Mouse (Mus musculus) embryonic facial prominence, embryonic 12.5 days (tissue): ENCODE results near the gene Msh5. TPM values are rescaled to one million over a fixed set of nuclear protein-coding genes. Genes with fewer than 3 reads are reported as not detected.
A peak's percentile ranks its signal among the peaks of the same experiment; 100 is the strongest.

Source experiments
- ATAC-seq: fragments of 200-750 bp; cut with Nextera tagmentation; 2 replicates; pipeline ENCODE4 v1.8.0; 2017; ENCODE audit not compliant: insufficient number of reproducible peaks, insufficient read depth, low FRiP score, low TSS enrichment
- H3K27ac ChIP-seq: fragments of 300-500 bp; sonication (generic); 2 replicates; pipeline ENCODE4 v1.5.1; 2016; ENCODE audit warnings: mild to moderate bottlenecking
- H3K27me3 ChIP-seq: fragments of 300-500 bp; sonication (generic); 2 replicates; pipeline ENCODE4 v1.6.1; 2016; ENCODE audit warnings: mild to moderate bottlenecking, moderate library complexity
- H3K36me3 ChIP-seq: fragments of 300-500 bp; sonication (generic); 2 replicates; pipeline ENCODE4 v1.6.1; 2016; ENCODE audit warnings: mild to moderate bottlenecking
- H3K4me1 ChIP-seq: fragments of 300-500 bp; sonication (generic); 2 replicates; pipeline ENCODE4 v1.6.1; 2016
- H3K4me2 ChIP-seq: fragments of 300-500 bp; sonication (generic); replicated peaks from 2 replicates; pipeline ENCODE4 v1.6.1; 2016; ENCODE audit warnings: mild to moderate bottlenecking, moderate library complexity
- H3K4me3 ChIP-seq: fragments of 300-500 bp; sonication (generic); 2 replicates; pipeline ENCODE4 v1.5.1; 2016; ENCODE audit warnings: mild to moderate bottlenecking
- H3K9ac ChIP-seq: fragments of 300-500 bp; sonication (generic); 2 replicates; pipeline ENCODE4 v1.6.1; 2016; ENCODE audit warnings: mild to moderate bottlenecking, moderate library complexity
- H3K9me3 ChIP-seq: fragments of 300-500 bp; sonication (generic); 2 replicates; pipeline ENCODE4 v1.6.1; 2016; ENCODE audit warnings: mild to moderate bottlenecking, moderate library complexity
- WGBS: fragments of 180-500 bp; shearing (Covaris S2); methylation state at CpG from one replicate; pipeline ENCODE4 v1.1.7; 2016; 5-methylcytosine and 5-hydroxymethylcytosine counted together
- polyA plus RNA-seq: library from polyadenylated mRNA; unstranded; fragments of >200 nt; fragmentation: Nextera tagmentation; extraction: Ambion mirVana; gene quantifications from 2 replicates; pipeline ENCODE4 v1.2.1, GENCODE M21; 2016

Msh5 gene
- polyA plus RNA-seq, 1 experiment from 2014 or later, result 4.2 TPM

- H3K4me1 ChIP-seq, result peaks cover 26% of the 10 kb centered on the region
- peaks cover 55% of the 10 kb centered on the region for H3K27me3 ChIP-seq
- H3K4me3 ChIP-seq, result peak within 1 kb of the TSS; percentile 33
- H3K9me3 ChIP-seq, result no peaks in the 10 kb centered on the region
- peak within 1 kb of the TSS; percentile 69 for H3K27ac ChIP-seq
- 1% methylated on average over 48 of the region's 48 CpGs for WGBS
- peak within 1 kb of the TSS; percentile 55 for H3K4me2 ChIP-seq
- peaks cover 32% of the 10 kb centered on the region for H3K36me3 ChIP-seq
- ATAC-seq, result peak; percentile 17; the same call in 1 of the 2 replicates
- peak within 1 kb of the TSS; percentile 1; the same call in 1 of the 2 replicates for H3K9ac ChIP-seq
Observed at GRCm38 (mm10) chr17:35064951-35065947, 18.7 kb upstream of the Msh5 start, which contains the start of gene Ly6g6c. Gene Ly6g6c, plus strand, starts transcription at chr17:35065388.

- peaks cover 30% of the 10 kb centered on the region for H3K4me1 ChIP-seq
- no peak for ATAC-seq
- H3K4me2 ChIP-seq, result peak overlapping the region; percentile 55
- no peaks in the 10 kb centered on the region for H3K9me3 ChIP-seq
- H3K36me3 ChIP-seq, result peaks cover 32% of the 10 kb centered on the region
- peaks cover 53% of the 10 kb centered on the region for H3K27me3 ChIP-seq
- peak overlapping the region; percentile 69 for H3K27ac ChIP-seq
- WGBS, result 24% methylated on average over 10 of the region's 10 CpGs
- H3K9ac ChIP-seq, result no peak overlapping the region; the same call in 1 of the 2 replicates
- 0 out of 2 replicates have a peak overlapping the region, but pooled peaks have one; percentile 33 for H3K4me3 ChIP-seq
Observed at GRCm38 (mm10) chr17:35064378-35064877, 17.9 kb upstream of the Msh5 start.

- H3K4me1 ChIP-seq, result peaks cover 30% of the 10 kb centered on the region
- H3K9ac ChIP-seq, result no peak overlapping the region
- ATAC-seq, result no peak
- no peak overlapping the region for H3K4me2 ChIP-seq
- 90% methylated on average over 3 of the region's 3 CpGs for WGBS
- H3K9me3 ChIP-seq, result no peaks in the 10 kb centered on the region
- peaks cover 32% of the 10 kb centered on the region for H3K36me3 ChIP-seq
- H3K27me3 ChIP-seq, result peaks cover 50% of the 10 kb centered on the region
- no peak overlapping the region for H3K27ac ChIP-seq
- H3K4me3 ChIP-seq, result no peak overlapping the region
Observed at GRCm38 (mm10) chr17:35063466-35063865, 16.9 kb upstream of the Msh5 start.

- H3K4me1 ChIP-seq, result peaks cover 30% of the 10 kb centered on the region
- H3K27ac ChIP-seq, result no peak overlapping the region
- no peaks in the 10 kb centered on the region for H3K9me3 ChIP-seq
- H3K36me3 ChIP-seq, result peaks cover 43% of the 10 kb centered on the region
- H3K4me2 ChIP-seq, result peak overlapping the region; percentile 98; the same call in 1 of the 2 replicates
- WGBS, result 79% methylated on average over 8 of the region's 8 CpGs
- H3K27me3 ChIP-seq, result peaks cover 29% of the 10 kb centered on the region
- peak overlapping the region; percentile 19; the same call in 1 of the 2 replicates for H3K4me3 ChIP-seq
- H3K9ac ChIP-seq, result 0 out of 2 replicates have a peak overlapping the region, but pooled peaks have one; percentile 31
- no peak for ATAC-seq
Observed at GRCm38 (mm10) chr17:35061299-35061698, 14.8 kb upstream of the Msh5 start.

GRCm38 (mm10) chr17:35060737-35061297 lies 14.3 kb upstream of the Msh5 start:
- WGBS, result 57% methylated on average over 22 of the region's 22 CpGs

GRCm38 (mm10) chr17:35060071-35060470 lies 13.5 kb upstream of the Msh5 start:
- Histone ChIP-seq H3K9me3 (no peaks in the 10 kb centered on the region), H3K4me2 (peak overlapping the region; percentile 98), H3K27ac (peak overlapping the region; percentile 96; the same call in 1 of the 2 replicates), H3K27me3 (peaks cover 17% of the 10 kb centered on the region), H3K4me3 (peak overlapping the region; percentile 83), H3K4me1 (peaks cover 24% of the 10 kb centered on the region), H3K9ac (peak overlapping the region; percentile 86), H3K36me3 (peaks cover 53% of the 10 kb centered on the region)
- WGBS, result 30% methylated on average over 14 of the region's 14 CpGs
- ATAC-seq, result no peak

More at GRCm38 (mm10) chr17:35060737-35061297, 14.3 kb upstream of the Msh5 start:
- Histone ChIP-seq H3K4me1 (peaks cover 30% of the 10 kb centered on the region), H3K36me3 (peaks cover 47% of the 10 kb centered on the region), H3K9me3 (no peaks in the 10 kb centered on the region), H3K4me2 (peak overlapping the region; percentile 98), H3K27ac (no peak overlapping the region), H3K9ac (peak overlapping the region; percentile 86), H3K27me3 (peaks cover 25% of the 10 kb centered on the region), H3K4me3 (peak overlapping the region; percentile 83)
- no peak for ATAC-seq

- H3K9ac ChIP-seq, result peak within 1 kb of the TSS; percentile 86
- H3K27ac ChIP-seq, result peak within 1 kb of the TSS; percentile 96
- 1% methylated on average over 57 of the region's 57 CpGs for WGBS
- peak within 1 kb of the TSS; percentile 98 for H3K4me2 ChIP-seq
- peak within 1 kb of the TSS; percentile 83 for H3K4me3 ChIP-seq
- H3K4me1 ChIP-seq, result peaks cover 15% of the 10 kb centered on the region
- peaks cover 59% of the 10 kb centered on the region for H3K36me3 ChIP-seq
- H3K27me3 ChIP-seq, result 0 out of 2 replicates have a peak, but pooled peaks cover 10% of the 10 kb centered on the region
- H3K9me3 ChIP-seq, result no peaks in the 10 kb centered on the region
- peak; percentile 86 for ATAC-seq
Observed at GRCm38 (mm10) chr17:35058911-35059892, 12.7 kb upstream of the Msh5 start, which contains the start of gene Ddah2. Gene Ddah2, plus strand, starts transcription at chr17:35059035.

- H3K4me3 ChIP-seq, result peak overlapping the region; percentile 83; the same call in 1 of the 2 replicates
- H3K36me3 ChIP-seq, result peaks cover 63% of the 10 kb centered on the region
- H3K4me1 ChIP-seq, result peaks cover 13% of the 10 kb centered on the region
- no peaks in the 10 kb centered on the region for H3K9me3 ChIP-seq
- H3K27me3 ChIP-seq, result 0 out of 2 replicates have a peak, but pooled peaks cover 3% of the 10 kb centered on the region
- 67% methylated on average over 9 of the region's 9 CpGs for WGBS
- H3K4me2 ChIP-seq, result peak overlapping the region; percentile 98; the same call in 1 of the 2 replicates
- H3K9ac ChIP-seq, result no peak overlapping the region
- no peak for ATAC-seq
- H3K27ac ChIP-seq, result 0 out of 2 replicates have a peak overlapping the region, but pooled peaks have one; percentile 96
Observed at GRCm38 (mm10) chr17:35058316-35058715, 11.8 kb upstream of the Msh5 start.

- WGBS, result 69% methylated on average over 3 of the region's 3 CpGs
- Histone ChIP-seq H3K36me3 (peaks cover 63% of the 10 kb centered on the region), H3K4me2 (no peak overlapping the region), H3K4me1 (peaks cover 21% of the 10 kb centered on the region), H3K9me3 (no peaks in the 10 kb centered on the region), H3K27ac (no peak overlapping the region), H3K4me3 (no peak overlapping the region), H3K9ac (no peak overlapping the region), H3K27me3 (no peaks in the 10 kb centered on the region)
- ATAC-seq, result no peak
Observed at GRCm38 (mm10) chr17:35057090-35057489, 10.5 kb upstream of the Msh5 start.

GRCm38 (mm10) chr17:35055691-35056495 lies 9.3 kb upstream of the Msh5 start:
- no peak overlapping the region for H3K4me3 ChIP-seq
- peaks cover 52% of the 10 kb centered on the region for H3K36me3 ChIP-seq
- WGBS, result 91% methylated on average over 7 of the region's 7 CpGs

More at GRCm38 (mm10) chr17:35055691-35056495, 9.3 kb upstream of the Msh5 start:
- Histone ChIP-seq H3K27me3 (no peaks in the 10 kb centered on the region), H3K4me1 (peaks cover 25% of the 10 kb centered on the region), H3K9me3 (no peaks in the 10 kb centered on the region), H3K9ac (no peak overlapping the region), H3K27ac (no peak overlapping the region), H3K4me2 (no peak overlapping the region)
- no peak for ATAC-seq
